Mouse (Mus musculus): ENCODE data around the gene Marveld3. TPM values are rescaled to one million over a fixed set of nuclear protein-coding genes. Genes with fewer than 3 reads are reported as not detected.

Marveld3 gene
- total RNA-seq, 2 experiments from 2014 or later: 0.37 to 0.45 TPM

- no peak for DNase-seq (ENCODE audit: low spot score in 2 of 2)
These were observed 56.9 kb downstream of the Marveld3 start for GRCm38 (mm10) chr8:109904928-109905668.

- DNase-seq (ENCODE audit: low spot score in 2 of 2): peak; percentile 28 to 31
These were observed 58.0 kb downstream of the Marveld3 start for GRCm38 (mm10) chr8:109903909-109904469.

GRCm38 (mm10) chr8:109902379-109902778 is 59.6 kb downstream of the Marveld3 start:
- DNase-seq (ENCODE audit: low spot score in 2 of 2): no peak

Other genes with a start within 250 kb of the Marveld3 start
- 10 to 100 TPM; 42.8 to 45.0 TPM for gene Atxn1l, start 224.5 kb downstream of the Marveld3 start, total RNA-seq (2021)
- 10 to 100 TPM; 82.6 to 88.8 TPM for gene Ap1g1, start 183.6 kb downstream of the Marveld3 start, total RNA-seq (2021)
- 10 to 100 TPM; 34.3 to 37.3 TPM for gene Phlpp2, start 93.7 kb downstream of the Marveld3 start, total RNA-seq (2021)
- gene Tat, start 28.2 kb upstream of the Marveld3 start, total RNA-seq (2021): not detected
- gene Chst4, start 77.5 kb upstream of the Marveld3 start, total RNA-seq (2021): under 1 TPM; 0.16 to 0.49 TPM
- gene Zfp612, start 117.5 kb upstream of the Marveld3 start, total RNA-seq (2021): 10 to 100 TPM; 34.8 to 35.9 TPM
- gene Gm21964, start 139.0 kb upstream of the Marveld3 start, total RNA-seq (2021): not detected
- not detected for gene Gm17720, start 140.6 kb upstream of the Marveld3 start, total RNA-seq (2021)
- 10 to 100 TPM; 19.4 to 22.1 TPM for gene Calb2, start 206.0 kb upstream of the Marveld3 start, total RNA-seq (2021)

Measured in left cerebral cortex, adult 18-20 months (tissue).